Mouse (Mus musculus): Measurements from ENCODE around the gene Pdp2. TPM values are rescaled to one million over a fixed set of nuclear protein-coding genes. Genes with fewer than 3 reads are reported as not detected.

Gene Pdp2
- polyA plus RNA-seq, 1 experiment: 2.6 TPM

- H3ac ChIP-seq (ENCODE audit: control insufficient read depth, insufficient read length, low read depth): no peak overlapping the region
- H3K79me2 ChIP-seq (ENCODE audit: control insufficient read depth, insufficient read depth): peaks cover 6% of the 10 kb centered on the region
- no peaks in the 10 kb centered on the region for H3K79me3 ChIP-seq (ENCODE audit: low read depth)
- H3K36me3 ChIP-seq (ENCODE audit: control insufficient read depth, insufficient read depth): peaks cover 21% of the 10 kb centered on the region
- TF ChIP-seq CEBPB (IDR thresholded peaks at IDR 0.05; ENCODE audit: low read depth): no peak
- no peak for TF ChIP-seq CTCF (IDR thresholded peaks at IDR 0.05; ENCODE audit: control insufficient read depth, insufficient read depth, insufficient read length)
- no peak for TF ChIP-seq FOSL1 (IDR thresholded peaks at IDR 0.05; ENCODE audit: insufficient read depth, low read length, poor library complexity, severe bottlenecking)
- no peak for TF ChIP-seq MAX (IDR thresholded peaks at IDR 0.05)
- no peak for TF ChIP-seq MYOD1 (IDR thresholded peaks at IDR 0.05; ENCODE audit: control insufficient read depth, insufficient read length, low read depth)
- TF ChIP-seq USF1 (IDR thresholded peaks at IDR 0.05; ENCODE audit: low read depth): no peak
- TF ChIP-seq MYOG (IDR thresholded peaks at IDR 0.05; ENCODE audit: control insufficient read depth, extremely low read depth, insufficient read length): no peak
- H3K4me3 ChIP-seq (ENCODE audit: insufficient read depth, poor library complexity, severe bottlenecking): no peak overlapping the region
- no peaks in the 10 kb centered on the region for H3K27me3 ChIP-seq (ENCODE audit: control insufficient read depth, insufficient read depth, insufficient read length)
Measured at GRCm38 (mm10) chr8:104598496-104598895, 7.2 kb downstream of the Pdp2 start.

- H3K4me3 ChIP-seq (ENCODE audit: insufficient read depth, poor library complexity, severe bottlenecking): no peak overlapping the region
- no peaks in the 10 kb centered on the region for H3K79me3 ChIP-seq (ENCODE audit: low read depth)
- H3K27me3 ChIP-seq (ENCODE audit: control insufficient read depth, insufficient read depth, insufficient read length): no peaks in the 10 kb centered on the region
- H3K36me3 ChIP-seq (ENCODE audit: control insufficient read depth, insufficient read depth): no peaks in the 10 kb centered on the region
- TF ChIP-seq MAX (IDR thresholded peaks at IDR 0.05): no peak
- no peak for TF ChIP-seq MYOD1 (IDR thresholded peaks at IDR 0.05; ENCODE audit: control insufficient read depth, insufficient read length, low read depth)
- TF ChIP-seq CTCF (IDR thresholded peaks at IDR 0.05; ENCODE audit: control insufficient read depth, insufficient read depth, insufficient read length): no peak
- TF ChIP-seq USF1 (IDR thresholded peaks at IDR 0.05; ENCODE audit: low read depth): no peak
- TF ChIP-seq CEBPB (IDR thresholded peaks at IDR 0.05; ENCODE audit: low read depth): no peak
- TF ChIP-seq FOSL1 (IDR thresholded peaks at IDR 0.05; ENCODE audit: insufficient read depth, low read length, poor library complexity, severe bottlenecking): no peak
- no peak for TF ChIP-seq MYOG (IDR thresholded peaks at IDR 0.05; ENCODE audit: control insufficient read depth, extremely low read depth, insufficient read length)
- no peaks in the 10 kb centered on the region for H3K79me2 ChIP-seq (ENCODE audit: control insufficient read depth, insufficient read depth)
- no peak overlapping the region for H3ac ChIP-seq (ENCODE audit: control insufficient read depth, insufficient read length, low read depth)
Measured at GRCm38 (mm10) chr8:104601386-104601785, 10.1 kb downstream of the Pdp2 start.

GRCm38 (mm10) chr8:104601941-104602371 is 10.7 kb downstream of the Pdp2 start:
- H3K36me3 ChIP-seq (ENCODE audit: control insufficient read depth, insufficient read depth): no peaks in the 10 kb centered on the region
- H3K79me2 ChIP-seq (ENCODE audit: control insufficient read depth, insufficient read depth): no peaks in the 10 kb centered on the region
- TF ChIP-seq USF1 (IDR thresholded peaks at IDR 0.05; ENCODE audit: low read depth) (no peak), MYOD1 (IDR thresholded peaks at IDR 0.05; ENCODE audit: control insufficient read depth, insufficient read length, low read depth) (no peak), CTCF (IDR thresholded peaks at IDR 0.05; ENCODE audit: control insufficient read depth, insufficient read depth, insufficient read length) (no peak), MYOG (IDR thresholded peaks at IDR 0.05; ENCODE audit: control insufficient read depth, extremely low read depth, insufficient read length) (no peak), CEBPB (IDR thresholded peaks at IDR 0.05; ENCODE audit: low read depth) (no peak), FOSL1 (IDR thresholded peaks at IDR 0.05; ENCODE audit: insufficient read depth, low read length, poor library complexity, severe bottlenecking) (no peak), MAX (IDR thresholded peaks at IDR 0.05) (no peak)
- H3K4me3 ChIP-seq (ENCODE audit: insufficient read depth, poor library complexity, severe bottlenecking): no peak overlapping the region
- no peak overlapping the region for H3ac ChIP-seq (ENCODE audit: control insufficient read depth, insufficient read length, low read depth)
- H3K27me3 ChIP-seq (ENCODE audit: control insufficient read depth, insufficient read depth, insufficient read length): no peaks in the 10 kb centered on the region
- no peaks in the 10 kb centered on the region for H3K79me3 ChIP-seq (ENCODE audit: low read depth)

- Histone ChIP-seq H3K79me3 (ENCODE audit: low read depth) (no peaks in the 10 kb centered on the region), H3K36me3 (ENCODE audit: control insufficient read depth, insufficient read depth) (no peaks in the 10 kb centered on the region), H3K27me3 (ENCODE audit: control insufficient read depth, insufficient read depth, insufficient read length) (no peaks in the 10 kb centered on the region), H3ac (ENCODE audit: control insufficient read depth, insufficient read length, low read depth) (no peak overlapping the region), H3K79me2 (ENCODE audit: control insufficient read depth, insufficient read depth) (no peaks in the 10 kb centered on the region), H3K4me3 (ENCODE audit: insufficient read depth, poor library complexity, severe bottlenecking) (no peak overlapping the region)
- TF ChIP-seq CTCF (IDR thresholded peaks at IDR 0.05; ENCODE audit: control insufficient read depth, insufficient read depth, insufficient read length): peak; percentile 91
- no peak for TF ChIP-seq MYOD1 (IDR thresholded peaks at IDR 0.05; ENCODE audit: control insufficient read depth, insufficient read length, low read depth)
Measured at GRCm38 (mm10) chr8:104602468-104603244, 11.4 kb downstream of the Pdp2 start.

GRCm38 (mm10) chr8:104603245-104603593 is 12.0 kb downstream of the Pdp2 start:
- no peak overlapping the region for H3ac ChIP-seq (ENCODE audit: control insufficient read depth, insufficient read length, low read depth)
- H3K27me3 ChIP-seq (ENCODE audit: control insufficient read depth, insufficient read depth, insufficient read length): no peaks in the 10 kb centered on the region
- H3K79me3 ChIP-seq (ENCODE audit: low read depth): no peaks in the 10 kb centered on the region
- H3K36me3 ChIP-seq (ENCODE audit: control insufficient read depth, insufficient read depth): no peaks in the 10 kb centered on the region
- H3K79me2 ChIP-seq (ENCODE audit: control insufficient read depth, insufficient read depth): no peaks in the 10 kb centered on the region
- no peak for TF ChIP-seq MYOG (IDR thresholded peaks at IDR 0.05; ENCODE audit: control insufficient read depth, extremely low read depth, insufficient read length)
- no peak for TF ChIP-seq USF1 (IDR thresholded peaks at IDR 0.05; ENCODE audit: low read depth)
- no peak for TF ChIP-seq MYOD1 (IDR thresholded peaks at IDR 0.05; ENCODE audit: control insufficient read depth, insufficient read length, low read depth)
- TF ChIP-seq CEBPB (IDR thresholded peaks at IDR 0.05; ENCODE audit: low read depth): no peak
- no peak for TF ChIP-seq FOSL1 (IDR thresholded peaks at IDR 0.05; ENCODE audit: insufficient read depth, low read length, poor library complexity, severe bottlenecking)
- no peak for TF ChIP-seq CTCF (IDR thresholded peaks at IDR 0.05; ENCODE audit: control insufficient read depth, insufficient read depth, insufficient read length)
- TF ChIP-seq MAX (IDR thresholded peaks at IDR 0.05): no peak
- H3K4me3 ChIP-seq (ENCODE audit: insufficient read depth, poor library complexity, severe bottlenecking): no peak overlapping the region

GRCm38 (mm10) chr8:104606329-104606728 is 15.1 kb downstream of the Pdp2 start:
- Histone ChIP-seq H3K36me3 (ENCODE audit: control insufficient read depth, insufficient read depth) (no peaks in the 10 kb centered on the region), H3K27me3 (ENCODE audit: control insufficient read depth, insufficient read depth, insufficient read length) (peaks cover 15% of the 10 kb centered on the region), H3K4me3 (ENCODE audit: insufficient read depth, poor library complexity, severe bottlenecking) (no peak overlapping the region), H3K79me3 (ENCODE audit: low read depth) (no peaks in the 10 kb centered on the region), H3K79me2 (ENCODE audit: control insufficient read depth, insufficient read depth) (no peaks in the 10 kb centered on the region), H3ac (ENCODE audit: control insufficient read depth, insufficient read length, low read depth) (no peak overlapping the region)
- TF ChIP-seq MYOD1 (IDR thresholded peaks at IDR 0.05; ENCODE audit: control insufficient read depth, insufficient read length, low read depth) (no peak), MAX (IDR thresholded peaks at IDR 0.05) (no peak), CTCF (IDR thresholded peaks at IDR 0.05; ENCODE audit: control insufficient read depth, insufficient read depth, insufficient read length) (no peak), FOSL1 (IDR thresholded peaks at IDR 0.05; ENCODE audit: insufficient read depth, low read length, poor library complexity, severe bottlenecking) (no peak), MYOG (IDR thresholded peaks at IDR 0.05; ENCODE audit: control insufficient read depth, extremely low read depth, insufficient read length) (no peak), CEBPB (IDR thresholded peaks at IDR 0.05; ENCODE audit: low read depth) (no peak)

All from C2C12 (cell line).